Mouse (Mus musculus): Measurements from ENCODE around the gene Tbc1d14.

GRCm38 (mm10) chr5:36557584-36558308, 35.3 kb downstream of the Tbc1d14 start:
- TF ChIP-seq CTCF (IDR thresholded peaks at IDR 0.05; ENCODE audit: control insufficient read depth, insufficient read depth, low read length) (no peak), POLR2A (IDR thresholded peaks at IDR 0.05; ENCODE audit: borderline replicate concordance, control insufficient read depth, low read depth, low read length) (no peak)

All from bone marrow, adult 2 months (tissue).